Mouse (Mus musculus): ENCODE data around the gene Tmem135.
"Not testable (repeated sequence)": the region's sequence is repeated elsewhere in the genome, so short reads cannot be mapped to it uniquely, and the experiment has no call there.

Gene Tmem135

DNA sequence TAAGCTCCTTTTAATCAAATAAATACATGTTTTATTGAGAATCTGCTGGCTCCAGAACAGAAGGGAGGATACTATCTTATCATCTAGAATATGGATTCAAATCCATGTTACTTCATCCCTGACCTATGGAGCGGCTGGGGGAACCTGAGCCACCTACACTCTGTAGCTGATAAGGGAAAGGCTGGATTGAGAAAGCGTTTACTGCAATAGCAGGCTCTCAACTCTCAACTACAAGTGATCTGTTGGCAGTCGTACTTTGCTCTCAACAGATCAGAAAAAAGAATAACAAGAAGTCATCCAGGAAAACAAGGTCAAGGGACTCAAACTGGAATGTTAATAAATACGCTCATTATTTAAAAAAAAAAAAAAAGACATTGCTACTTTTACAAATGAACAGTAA, 77.3 kb downstream of the Tmem135 start:
- DNase-seq (ENCODE audit: extremely low spot score, low spot score): no peak

DNA sequence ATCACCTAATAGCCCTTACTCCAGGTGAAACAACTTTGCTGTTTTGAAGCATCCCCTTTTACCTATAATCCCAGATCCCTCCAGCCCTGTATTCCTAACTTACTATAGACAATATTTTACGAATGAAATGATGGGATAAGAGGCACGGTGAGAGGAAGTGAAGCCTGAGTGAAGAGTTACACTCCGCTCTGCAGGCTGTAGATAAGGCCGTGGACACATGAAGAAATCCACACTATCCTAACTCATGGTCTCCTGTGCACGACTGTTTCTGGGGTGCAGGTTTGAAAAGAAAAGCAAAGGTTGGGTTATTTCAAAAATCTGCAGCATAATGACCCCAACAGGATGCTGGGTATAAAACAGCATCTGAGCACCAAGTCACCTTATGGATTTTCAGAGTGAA, 77.8 kb downstream of the Tmem135 start:
- DNase-seq (ENCODE audit: extremely low spot score, low spot score): no peak

GRCm38 (mm10) chr7:89322741-89323140, 81.3 kb downstream of the Tmem135 start:
- not testable (repeated sequence) for DNase-seq (ENCODE audit: extremely low spot score, low spot score)

DNA sequence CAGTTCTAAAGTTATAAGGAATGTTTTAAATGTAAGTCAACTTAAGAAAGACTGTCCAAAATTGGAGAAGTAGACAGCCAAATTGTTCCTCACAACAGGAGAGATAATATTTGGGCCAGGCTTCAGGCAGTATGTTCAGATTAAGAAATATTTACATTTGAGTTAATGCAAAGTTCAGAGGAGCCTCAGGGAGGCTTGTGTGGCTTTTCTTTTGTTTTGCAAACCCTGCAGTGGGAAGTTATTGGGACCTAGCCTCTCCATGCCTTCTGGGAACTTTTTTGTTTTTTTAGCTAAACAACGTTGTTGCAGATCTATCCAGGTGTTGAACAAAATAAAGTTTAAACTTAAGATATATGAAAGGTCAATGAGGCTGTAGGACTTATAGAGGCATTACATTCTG, 84.7 kb downstream of the Tmem135 start:
- no peak for DNase-seq (ENCODE audit: extremely low spot score, low spot score)

DNA sequence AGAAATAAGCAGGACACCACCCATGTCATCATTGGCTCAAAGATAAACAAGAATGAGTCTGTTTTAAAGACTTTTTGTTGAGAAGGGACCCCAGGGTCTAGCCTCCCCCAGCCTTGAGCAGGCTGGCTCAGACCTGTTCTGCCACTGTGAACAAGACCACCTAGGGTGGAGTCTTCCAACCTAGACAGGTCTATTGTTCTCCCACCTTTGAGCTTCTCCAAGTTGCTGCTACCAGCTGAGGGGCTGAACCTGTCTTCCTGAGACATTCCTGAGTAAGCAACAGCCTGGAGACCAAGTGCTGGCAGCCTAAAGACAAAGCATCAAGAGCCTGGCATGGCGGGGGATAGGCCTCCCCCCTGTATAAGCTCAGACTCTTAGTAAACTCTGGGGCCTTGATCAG, 86.9 kb downstream of the Tmem135 start:
- DNase-seq (ENCODE audit: extremely low spot score, low spot score): not testable (repeated sequence)

DNA sequence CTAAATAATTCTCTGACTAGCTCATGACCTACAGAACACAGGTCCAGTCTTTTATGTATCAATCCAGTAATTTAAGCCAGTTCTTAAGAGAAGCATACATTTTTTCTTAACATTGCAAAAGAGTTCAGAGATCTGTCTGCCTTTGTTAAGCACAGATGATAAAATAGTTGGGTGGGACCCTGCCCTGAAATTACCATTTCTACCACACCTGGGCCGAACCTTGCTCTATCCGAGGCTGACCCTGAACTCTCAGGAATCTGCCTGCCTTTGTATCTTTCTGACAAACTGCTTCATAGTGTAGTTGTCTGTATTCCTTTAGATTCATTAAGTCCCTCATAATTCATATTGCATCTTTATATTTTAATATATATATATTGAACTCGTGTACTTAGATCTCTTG, 87.9 kb downstream of the Tmem135 start:
- DNase-seq (ENCODE audit: extremely low spot score, low spot score): no peak

DNA sequence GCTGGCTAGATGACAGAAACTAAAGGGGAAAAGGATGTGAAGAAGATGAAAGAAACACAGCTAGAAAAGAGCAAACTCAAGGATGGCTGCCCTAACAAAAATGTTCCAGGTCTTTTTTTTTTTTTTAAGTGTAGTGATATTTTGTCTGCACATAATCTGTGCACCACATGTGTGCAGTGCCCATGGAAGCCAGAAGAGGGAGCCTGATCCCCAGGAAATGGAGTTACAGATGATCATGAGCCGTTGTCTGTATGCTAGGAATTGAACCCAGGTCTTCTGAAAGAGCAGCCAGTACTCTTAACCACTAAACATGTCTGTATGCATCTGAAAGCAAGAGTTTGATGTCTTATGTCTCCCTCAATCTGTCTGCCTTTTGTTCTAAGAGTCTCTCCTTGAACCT, 92.5 kb downstream of the Tmem135 start:
- DNase-seq (ENCODE audit: extremely low spot score, low spot score): no peak

DNA sequence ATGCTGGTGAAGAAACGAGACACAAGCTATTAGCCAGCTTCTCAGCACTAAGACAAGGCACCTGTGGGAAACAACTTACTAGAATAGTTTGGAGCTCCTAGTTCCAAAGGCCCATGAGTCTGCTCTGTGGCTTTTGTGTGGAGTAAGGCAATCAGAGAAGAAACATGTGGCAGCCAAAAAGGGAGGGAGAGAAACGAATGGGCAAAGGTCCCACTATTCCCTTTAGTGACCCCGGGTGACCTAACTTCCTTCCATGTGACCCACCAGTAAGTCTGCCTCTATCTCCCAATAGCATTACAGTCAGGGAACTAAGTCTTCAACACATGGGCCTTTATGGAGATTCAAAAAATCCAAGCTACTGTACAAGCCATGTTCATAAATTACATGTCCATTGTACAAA, 95.1 kb downstream of the Tmem135 start:
- no peak for DNase-seq (ENCODE audit: extremely low spot score, low spot score)

GRCm38 (mm10) chr7:89308238-89308637, 95.8 kb downstream of the Tmem135 start:
- no peak for DNase-seq (ENCODE audit: extremely low spot score, low spot score)

GRCm38 (mm10) chr7:89306831-89307230, 97.2 kb downstream of the Tmem135 start:
- DNase-seq (ENCODE audit: extremely low spot score, low spot score): no peak

- no peak for DNase-seq (ENCODE audit: extremely low spot score, low spot score)
Observed at GRCm38 (mm10) chr7:89304958-89305357, 99.1 kb downstream of the Tmem135 start.

GRCm38 (mm10) chr7:89303765-89304164, 100.3 kb downstream of the Tmem135 start:
- DNase-seq (ENCODE audit: extremely low spot score, low spot score): no peak

DNA sequence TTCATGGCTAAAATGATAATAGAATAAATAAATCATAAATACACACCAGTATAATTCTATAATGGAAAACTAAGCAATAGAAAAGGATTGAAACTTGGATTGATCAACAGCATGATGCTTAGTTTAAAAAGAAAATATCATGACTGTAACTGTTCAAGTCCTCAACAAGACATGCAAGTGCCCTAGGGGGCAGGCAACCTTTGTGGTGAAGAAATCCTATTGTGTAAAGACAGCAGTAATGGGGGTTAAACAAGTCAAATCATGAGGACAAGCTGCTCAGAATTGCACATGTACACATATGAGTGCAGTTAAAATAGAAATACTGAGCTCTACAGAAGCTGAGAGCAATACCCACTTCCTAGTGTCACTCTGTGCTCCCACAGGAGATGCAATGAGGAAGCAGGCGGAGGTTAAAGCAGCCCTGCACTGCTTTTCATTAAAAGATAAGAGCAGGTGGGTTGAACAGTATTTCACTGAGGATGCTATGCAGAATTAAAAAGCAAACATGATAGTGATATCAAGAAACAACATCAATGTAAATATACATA, 105.0 kb downstream of the Tmem135 start:
- DNase-seq (ENCODE audit: extremely low spot score, low spot score): no peak

DNA sequence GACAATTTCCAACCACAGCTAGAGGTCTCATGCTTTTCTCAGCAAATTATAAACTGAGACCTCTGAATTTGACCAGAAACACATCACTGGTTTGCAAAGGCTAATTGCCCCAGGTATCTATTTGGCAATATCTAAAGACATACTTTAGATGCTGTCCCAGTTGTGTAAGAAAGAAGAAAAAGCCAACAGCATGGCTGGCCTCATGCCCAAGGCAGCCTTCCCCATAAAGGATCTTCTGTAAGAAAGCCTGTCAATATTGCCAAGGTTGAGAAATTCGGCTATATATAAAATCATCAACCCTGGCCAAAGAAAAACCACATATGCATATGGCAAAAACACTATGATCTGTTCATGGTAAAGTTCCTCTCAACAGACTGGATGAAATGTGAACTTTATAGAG, 107.1 kb downstream of the Tmem135 start:
- no peak for DNase-seq (ENCODE audit: extremely low spot score, low spot score)

GRCm38 (mm10) chr7:89282664-89283063, 121.4 kb downstream of the Tmem135 start:
- no peak for DNase-seq (ENCODE audit: extremely low spot score, low spot score)

DNA sequence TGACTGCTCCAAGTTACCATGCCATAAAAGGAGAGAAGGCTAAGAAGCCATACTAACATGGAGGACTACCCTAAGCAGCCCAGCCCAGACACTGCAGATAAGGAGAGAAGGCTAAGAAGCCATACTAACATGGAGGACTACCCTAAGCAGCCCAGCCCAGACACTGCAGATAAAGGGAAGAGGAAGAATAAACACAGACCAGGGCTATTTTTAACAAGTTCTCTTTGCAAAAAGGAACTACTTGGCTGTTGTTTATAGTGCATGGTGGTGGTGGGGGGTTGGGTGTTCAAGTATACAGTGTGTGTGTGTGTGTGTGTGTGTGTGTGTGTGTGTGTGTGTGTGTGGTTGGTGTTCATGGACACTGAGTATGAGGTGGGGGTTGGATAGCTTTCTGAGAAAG, 133.6 kb downstream of the Tmem135 start:
- DNase-seq (ENCODE audit: extremely low spot score, low spot score): not testable (repeated sequence)

DNA sequence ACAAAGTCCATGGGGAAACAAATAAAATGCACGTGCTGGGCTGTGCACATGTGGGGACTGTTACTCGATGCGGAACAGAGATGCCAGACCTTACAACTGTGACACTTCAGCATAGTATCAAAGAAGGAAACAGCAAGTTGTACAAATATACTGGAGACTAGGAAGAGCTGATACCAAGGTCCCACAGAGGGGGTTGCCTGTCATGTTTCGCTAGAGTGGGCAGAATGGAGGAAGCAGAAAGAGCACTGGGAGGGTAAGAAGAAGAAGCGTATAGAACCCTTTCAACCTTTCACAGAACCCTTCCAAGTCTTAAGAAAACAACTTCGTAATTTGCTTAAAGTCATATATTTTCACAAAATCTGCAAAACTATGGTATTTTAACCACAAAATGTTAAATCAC, 134.2 kb downstream of the Tmem135 start:
- DNase-seq (ENCODE audit: extremely low spot score, low spot score): no peak

DNA sequence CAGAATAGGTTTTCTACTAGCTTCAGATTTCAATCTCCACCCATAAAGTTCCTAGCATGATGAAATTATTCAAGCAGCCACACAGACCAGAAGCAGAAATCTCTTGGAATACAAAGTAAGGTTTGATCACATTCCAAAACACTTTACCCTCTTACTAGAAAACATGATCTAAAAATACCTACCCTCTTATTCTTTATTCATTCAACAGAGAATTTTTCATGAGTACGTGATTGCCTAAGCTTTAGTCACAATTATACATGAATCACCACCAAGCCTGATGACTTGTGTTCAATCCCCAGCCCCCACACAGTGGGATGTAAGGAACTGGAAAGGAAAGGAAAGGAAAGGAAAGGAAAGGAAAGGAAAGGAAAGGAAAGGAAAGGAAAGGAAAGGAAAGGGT, 136.5 kb downstream of the Tmem135 start:
- no peak for DNase-seq (ENCODE audit: extremely low spot score, low spot score)

DNA sequence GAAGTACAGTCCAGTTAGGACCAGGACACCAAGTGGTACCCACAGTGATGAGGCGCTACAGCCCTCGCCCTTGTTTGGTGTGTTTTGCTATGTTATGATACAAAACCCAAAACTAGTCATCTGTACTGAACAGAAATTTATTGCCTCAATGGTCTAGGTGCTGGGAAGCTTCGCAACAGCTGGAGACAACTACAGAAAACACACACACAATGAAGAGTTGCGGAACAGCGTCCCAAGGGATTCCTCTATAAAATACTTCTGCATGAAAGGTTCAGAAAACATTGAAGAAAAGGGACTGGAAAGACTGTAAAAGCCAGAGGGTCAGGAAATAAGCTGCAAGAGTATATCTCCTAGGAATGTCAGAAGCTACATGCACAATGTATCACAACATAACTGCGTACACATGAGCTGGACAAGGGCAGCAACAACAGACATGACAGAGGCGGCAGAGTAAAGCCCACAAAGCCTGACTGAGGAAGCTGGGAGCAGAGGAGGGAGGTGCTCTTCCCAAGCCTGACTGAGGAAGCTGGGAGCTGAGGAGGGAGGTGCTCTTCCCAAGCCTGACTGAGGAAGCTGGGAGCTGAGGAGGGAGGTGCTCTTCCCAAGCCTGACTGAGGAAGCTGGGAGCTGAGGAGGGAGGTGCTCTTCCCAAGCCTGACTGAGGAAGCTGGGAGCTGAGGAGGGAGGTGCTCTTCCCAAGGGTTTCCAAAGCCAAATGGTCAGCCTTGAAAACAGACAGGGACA, 137.8 kb downstream of the Tmem135 start:
- DNase-seq (ENCODE audit: extremely low spot score, low spot score): no peak

DNA sequence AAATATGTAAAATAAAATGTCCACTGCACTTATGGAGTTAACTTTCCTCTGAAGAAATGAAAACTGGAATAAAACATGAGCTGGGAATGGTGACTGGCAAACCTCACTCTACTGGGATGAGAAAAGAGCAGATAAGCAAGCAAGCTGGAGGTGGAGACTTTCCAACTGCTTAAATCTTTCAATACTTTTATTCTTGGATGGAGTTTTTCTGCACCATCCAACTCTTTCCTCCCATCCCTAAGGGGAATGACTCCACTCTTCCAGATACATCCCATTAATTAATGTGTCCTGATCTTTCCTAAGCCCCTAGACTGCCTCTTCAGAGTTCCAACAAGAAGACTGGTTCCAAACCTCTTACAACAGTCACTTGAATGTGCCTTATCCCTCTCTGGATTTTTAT, 143.1 kb downstream of the Tmem135 start:
- DNase-seq (ENCODE audit: extremely low spot score, low spot score): no peak

- no peak for DNase-seq (ENCODE audit: extremely low spot score, low spot score)
Observed at GRCm38 (mm10) chr7:89258832-89259231, 145.2 kb downstream of the Tmem135 start.

- no peak for DNase-seq (ENCODE audit: extremely low spot score, low spot score)
Observed at GRCm38 (mm10) chr7:89257871-89258502, 146.0 kb downstream of the Tmem135 start.

GRCm38 (mm10) chr7:89253772-89254171, 150.2 kb downstream of the Tmem135 start:
- no peak for DNase-seq (ENCODE audit: extremely low spot score, low spot score)
